Mouse (Mus musculus) adrenal gland, adult 2 months (tissue): Measurements from ENCODE around the gene Zfp335. TPM values are rescaled to one million over a fixed set of nuclear protein-coding genes. Genes with fewer than 3 reads are reported as not detected.
A peak's percentile ranks its signal among the peaks of the same experiment; 100 is the strongest.

ENCODE experiments used
- DNase-seq: peaks from one replicate; pipeline ENCODE4 v3.0.0; 2021
- long read RNA-seq: library from polyadenylated mRNA; stranded (forward); transcript quantifications from one replicate; pipeline ENCODE4 v2.0.0, GENCODE M21; 2021
- polyA plus RNA-seq: library from polyadenylated mRNA; depleted of rRNA; stranded (reverse); fragments of >200 nt; gene quantifications from 2 replicates; pipeline ENCODE4 v1.2.3, GENCODE M21; 2012; rRNA removed
- total RNA-seq, 2 experiments: library from RNA; stranded (reverse); gene quantifications; 2 replicates each; pipeline ENCODE4 v1.2.3; 2021

The Zfp335 gene
- 10 to 100 TPM; 16.7 to 21.9 TPM for total RNA-seq
- polyA plus RNA-seq, result 37.4 TPM in 2 replicates
- long read RNA-seq, full-length matches to known transcripts, result 4 of 11 reads
- long read RNA-seq, partial matches to known transcripts, result 3 of 11 reads
- long read RNA-seq, other reads (novel, unspliced or antisense), result 4 of 11 reads

GRCm38 (mm10) chr2:164911086-164912048 lies at the start of gene Zfp335:
Gene Zfp335, minus strand, starts transcription at chr2:164911757.
- DNase-seq, result peak; percentile 96

GRCm38 (mm10) chr2:164960716-164961441 lies 49.3 kb upstream of the Zfp335 start, which contains the start of gene Slc12a5:
Gene Slc12a5, plus strand, starts transcription at chr2:164960802.
- DNase-seq, result peak; percentile 82

- DNase-seq, result no peak
Measured at GRCm38 (mm10) chr2:164957548-164958315, 46.2 kb upstream of the Zfp335 start.

GRCm38 (mm10) chr2:164956195-164956594 lies 44.6 kb upstream of the Zfp335 start:
- DNase-seq, result no peak

- no peak for DNase-seq
Measured at GRCm38 (mm10) chr2:164955725-164956124, 44.2 kb upstream of the Zfp335 start.

- DNase-seq, result peak; percentile 84
Measured at GRCm38 (mm10) chr2:164953224-164953623, 41.7 kb upstream of the Zfp335 start.

- no peak for DNase-seq
Measured at GRCm38 (mm10) chr2:164952448-164952847, 40.9 kb upstream of the Zfp335 start.

- DNase-seq, result no peak
Measured at GRCm38 (mm10) chr2:164951745-164952144, 40.2 kb upstream of the Zfp335 start.

GRCm38 (mm10) chr2:164950501-164950900 lies 38.9 kb upstream of the Zfp335 start:
- no peak for DNase-seq

- no peak for DNase-seq
Measured at GRCm38 (mm10) chr2:164948962-164949361, 37.4 kb upstream of the Zfp335 start.

- no peak for DNase-seq
Measured at GRCm38 (mm10) chr2:164947930-164948329, 36.4 kb upstream of the Zfp335 start.

- DNase-seq, result no peak
Measured at GRCm38 (mm10) chr2:164947506-164947905, 35.9 kb upstream of the Zfp335 start.

- peak; percentile 66 for DNase-seq
Measured at GRCm38 (mm10) chr2:164942692-164943290, 31.2 kb upstream of the Zfp335 start.

GRCm38 (mm10) chr2:164940140-164940830 lies 28.7 kb upstream of the Zfp335 start, which contains the start of gene Mmp9:
Gene Mmp9, plus strand, starts transcription at chr2:164940780.
- no peak for DNase-seq

- no peak for DNase-seq
Measured at GRCm38 (mm10) chr2:164939106-164939505, 27.5 kb upstream of the Zfp335 start.

GRCm38 (mm10) chr2:164938146-164939091 lies 26.9 kb upstream of the Zfp335 start:
- DNase-seq, result peak; percentile 69

GRCm38 (mm10) chr2:164935991-164936390 lies 24.4 kb upstream of the Zfp335 start:
- DNase-seq, result no peak

GRCm38 (mm10) chr2:164933534-164933933 lies 22.0 kb upstream of the Zfp335 start:
- DNase-seq, result no peak
